Mouse (Mus musculus) midbrain, embryonic 13.5 days (tissue): ENCODE data around the gene Uchl4. TPM values are rescaled to one million over a fixed set of nuclear protein-coding genes. Genes with fewer than 3 reads are reported as not detected.
"Not testable (repeated sequence)": the region's sequence is repeated elsewhere in the genome, so short reads cannot be mapped to it uniquely, and the experiment has no call there.

Source experiments
- ATAC-seq: fragments of 200-750 bp; cut with Nextera tagmentation; 2 replicates; pipeline ENCODE4 v1.8.0; 2017; ENCODE audit warnings: mild to moderate bottlenecking, moderate TSS enrichment, moderate library complexity
- H3K27ac ChIP-seq: fragments of 300-500 bp; sonication (generic); 2 replicates; pipeline ENCODE4 v1.5.1; 2015; ENCODE audit warnings: inconsistent platforms, mild to moderate bottlenecking, moderate library complexity
- H3K27me3 ChIP-seq: fragments of 300-500 bp; sonication (generic); 2 replicates; pipeline ENCODE4 v1.6.1; 2015; ENCODE audit warnings: mild to moderate bottlenecking, inconsistent platforms
- H3K36me3 ChIP-seq: fragments of 300-500 bp; sonication (generic); 2 replicates; pipeline ENCODE4 v1.6.1; 2015; ENCODE audit warnings: mild to moderate bottlenecking, inconsistent platforms
- H3K4me1 ChIP-seq: fragments of 300-500 bp; sonication (generic); replicated peaks from 2 replicates; pipeline ENCODE4 v1.6.1; 2015; ENCODE audit warnings: inconsistent platforms
- H3K4me2 ChIP-seq: fragments of 300-500 bp; sonication (generic); replicated peaks from 2 replicates; pipeline ENCODE4 v1.6.1; 2015; ENCODE audit warnings: moderate library complexity, mild to moderate bottlenecking, inconsistent platforms
- H3K4me3 ChIP-seq: fragments of 300-500 bp; sonication (generic); replicated peaks from 2 replicates; pipeline ENCODE4 v1.5.1; 2015; ENCODE audit warnings: mild to moderate bottlenecking, inconsistent platforms
- H3K9ac ChIP-seq: fragments of 300-500 bp; sonication (generic); replicated peaks from 2 replicates; pipeline ENCODE4 v1.6.1; 2015; ENCODE audit warnings: mild to moderate bottlenecking, inconsistent platforms
- H3K9me3 ChIP-seq: fragments of 300-500 bp; sonication (generic); 2 replicates; pipeline ENCODE4 v1.6.1; 2016; ENCODE audit warnings: mild to moderate bottlenecking, inconsistent platforms
- WGBS: fragments of 180-500 bp; shearing (Covaris S2); methylation state at CpG from one replicate; pipeline ENCODE4 v1.1.7; 2015; 5-methylcytosine and 5-hydroxymethylcytosine counted together
- polyA plus RNA-seq: library from polyadenylated mRNA; unstranded; fragments of >200 nt; fragmentation: Nextera tagmentation; extraction: Ambion mirVana; gene quantifications from 2 replicates; pipeline ENCODE4 v1.2.1, GENCODE M21; 2015

The Uchl4 gene
- 2.8 and 3.7 TPM in 2 replicates for polyA plus RNA-seq

GRCm38 (mm10) chr9:64234768-64235435, at the start of gene Uchl4:
Uchl4 (plus strand) TSS chr9:64235201.
- H3K9me3 ChIP-seq, result no peaks in the 10 kb centered on the region
- no peaks in the 10 kb centered on the region for H3K36me3 ChIP-seq
- ATAC-seq, result no peak
- H3K4me2 ChIP-seq, result no peak within 1 kb of the TSS
- 96% methylated on average over 8 of the region's 8 CpGs for WGBS
- H3K4me3 ChIP-seq, result no peak within 1 kb of the TSS
- no peak within 1 kb of the TSS for H3K27ac ChIP-seq
- no peaks in the 10 kb centered on the region for H3K27me3 ChIP-seq
- no peak within 1 kb of the TSS for H3K9ac ChIP-seq
- H3K4me1 ChIP-seq, result peaks cover 13% of the 10 kb centered on the region

GRCm38 (mm10) chr9:64193879-64194278, 41.1 kb upstream of the Uchl4 start:
- 93% methylated on average over 1 of the region's 1 CpGs for WGBS
- no peak overlapping the region for H3K27ac ChIP-seq
- no peak overlapping the region for H3K4me3 ChIP-seq
- no peaks in the 10 kb centered on the region for H3K27me3 ChIP-seq
- no peak for ATAC-seq
- peaks cover 40% of the 10 kb centered on the region for H3K36me3 ChIP-seq
- no peak overlapping the region for H3K9ac ChIP-seq
- H3K4me1 ChIP-seq, result no peaks in the 10 kb centered on the region
- H3K4me2 ChIP-seq, result no peak overlapping the region
- no peaks in the 10 kb centered on the region for H3K9me3 ChIP-seq

- Histone ChIP-seq H3K27me3 (no peaks in the 10 kb centered on the region), H3K9me3 (no peaks in the 10 kb centered on the region), H3K9ac (peak overlapping the region; percentile 32; the same call in 1 of the 2 replicates), H3K36me3 (peaks cover 27% of the 10 kb centered on the region), H3K4me2 (no peak overlapping the region), H3K27ac (no peak overlapping the region), H3K4me1 (no peaks in the 10 kb centered on the region), H3K4me3 (no peak overlapping the region)
- WGBS, result 76% methylated on average over 4 of the region's 4 CpGs
- ATAC-seq, result no peak
Measured at GRCm38 (mm10) chr9:64195554-64195953, 39.4 kb upstream of the Uchl4 start.

- no peak for ATAC-seq
- 90% methylated on average over 8 of the region's 8 CpGs for WGBS
- no peak overlapping the region for H3K27ac ChIP-seq
Measured at GRCm38 (mm10) chr9:64197524-64197923, 37.5 kb upstream of the Uchl4 start.

GRCm38 (mm10) chr9:64198068-64198762, 36.8 kb upstream of the Uchl4 start:
- Histone ChIP-seq H3K4me1 (no peaks in the 10 kb centered on the region), H3K27ac (no peak overlapping the region), H3K4me3 (no peak overlapping the region), H3K9me3 (no peaks in the 10 kb centered on the region), H3K9ac (no peak overlapping the region), H3K36me3 (peaks cover 16% of the 10 kb centered on the region), H3K27me3 (no peaks in the 10 kb centered on the region), H3K4me2 (no peak overlapping the region)
- ATAC-seq, result no peak
- 93% methylated on average over 5 of the region's 5 CpGs for WGBS

More at GRCm38 (mm10) chr9:64197524-64197923, 37.5 kb upstream of the Uchl4 start:
- H3K9me3 ChIP-seq, result no peaks in the 10 kb centered on the region
- H3K27me3 ChIP-seq, result no peaks in the 10 kb centered on the region
- H3K4me3 ChIP-seq, result no peak overlapping the region
- peaks cover 16% of the 10 kb centered on the region for H3K36me3 ChIP-seq
- no peaks in the 10 kb centered on the region for H3K4me1 ChIP-seq
- H3K4me2 ChIP-seq, result no peak overlapping the region
- H3K9ac ChIP-seq, result no peak overlapping the region

- H3K9me3 ChIP-seq, H3K4me3 ChIP-seq, H3K27ac ChIP-seq, ATAC-seq, H3K27me3 ChIP-seq, H3K4me2 ChIP-seq, H3K9ac ChIP-seq, H3K4me1 ChIP-seq: not testable (repeated sequence)
- WGBS, result 93% methylated on average over 7 of the region's 7 CpGs
- H3K36me3 ChIP-seq, result peaks cover 16% of the 10 kb centered on the region
Measured at GRCm38 (mm10) chr9:64198763-64199418, 36.1 kb upstream of the Uchl4 start.

- H3K27ac ChIP-seq, result no peak overlapping the region
- H3K9me3 ChIP-seq, result no peaks in the 10 kb centered on the region
- WGBS, result 79% methylated on average over 2 of the region's 2 CpGs
- H3K9ac ChIP-seq, result no peak overlapping the region
- H3K4me1 ChIP-seq, result no peaks in the 10 kb centered on the region
- no peak for ATAC-seq
- H3K36me3 ChIP-seq, result peaks cover 20% of the 10 kb centered on the region
- no peak overlapping the region for H3K4me3 ChIP-seq
- H3K4me2 ChIP-seq, result no peak overlapping the region
- H3K27me3 ChIP-seq, result no peaks in the 10 kb centered on the region
Measured at GRCm38 (mm10) chr9:64199897-64200296, 35.1 kb upstream of the Uchl4 start.

GRCm38 (mm10) chr9:64202331-64202730, 32.7 kb upstream of the Uchl4 start:
- H3K9ac ChIP-seq, result no peak overlapping the region
- no peaks in the 10 kb centered on the region for H3K27me3 ChIP-seq
- H3K9me3 ChIP-seq, result no peaks in the 10 kb centered on the region
- ATAC-seq, result no peak
- H3K4me1 ChIP-seq, result no peaks in the 10 kb centered on the region
- H3K27ac ChIP-seq, result no peak overlapping the region
- no peak overlapping the region for H3K4me2 ChIP-seq
- H3K36me3 ChIP-seq, result peaks cover 27% of the 10 kb centered on the region
- H3K4me3 ChIP-seq, result no peak overlapping the region

- ATAC-seq, result no peak
- no peaks in the 10 kb centered on the region for H3K4me1 ChIP-seq
- H3K27me3 ChIP-seq, result no peaks in the 10 kb centered on the region
- no peak overlapping the region for H3K4me2 ChIP-seq
- H3K27ac ChIP-seq, result no peak overlapping the region
- no peak overlapping the region for H3K4me3 ChIP-seq
- H3K9ac ChIP-seq, result no peak overlapping the region
- peaks cover 27% of the 10 kb centered on the region for H3K36me3 ChIP-seq
- H3K9me3 ChIP-seq, result no peaks in the 10 kb centered on the region
Measured at GRCm38 (mm10) chr9:64202866-64203265, 32.1 kb upstream of the Uchl4 start.

- Histone ChIP-seq H3K36me3 (peaks cover 44% of the 10 kb centered on the region), H3K9me3 (no peaks in the 10 kb centered on the region), H3K9ac (no peak overlapping the region), H3K4me3 (no peak overlapping the region), H3K4me1 (no peaks in the 10 kb centered on the region), H3K27me3 (no peaks in the 10 kb centered on the region), H3K27ac (no peak overlapping the region), H3K4me2 (no peak overlapping the region)
- ATAC-seq, result no peak
- 94% methylated on average over 3 of the region's 3 CpGs for WGBS
Measured at GRCm38 (mm10) chr9:64207509-64208084, 27.4 kb upstream of the Uchl4 start.

GRCm38 (mm10) chr9:64214452-64214851, 20.5 kb upstream of the Uchl4 start:
- H3K27ac ChIP-seq, result no peak overlapping the region
- ATAC-seq, result no peak
- H3K27me3 ChIP-seq, result no peaks in the 10 kb centered on the region
- H3K36me3 ChIP-seq, result peaks cover 20% of the 10 kb centered on the region; the same call in 1 of the 2 replicates
- no peak overlapping the region for H3K4me3 ChIP-seq
- H3K9me3 ChIP-seq, result no peaks in the 10 kb centered on the region
- H3K4me1 ChIP-seq, result 0 out of 2 replicates have a peak, but pooled peaks cover 1% of the 10 kb centered on the region
- H3K9ac ChIP-seq, result no peak overlapping the region
- no peak overlapping the region for H3K4me2 ChIP-seq
- 94% methylated on average over 17 of the region's 17 CpGs for WGBS

- Histone ChIP-seq H3K4me3 (no peak overlapping the region), H3K36me3 (peaks cover 10% of the 10 kb centered on the region; the same call in 1 of the 2 replicates), H3K4me1 (0 out of 2 replicates have a peak, but pooled peaks cover 3% of the 10 kb centered on the region), H3K27me3 (no peaks in the 10 kb centered on the region), H3K4me2 (no peak overlapping the region), H3K9me3 (no peaks in the 10 kb centered on the region), H3K27ac (no peak overlapping the region), H3K9ac (no peak overlapping the region)
- no peak for ATAC-seq
- WGBS, result 91% methylated on average over 4 of the region's 4 CpGs
Measured at GRCm38 (mm10) chr9:64216090-64216489, 18.9 kb upstream of the Uchl4 start.
